Mouse (Mus musculus): Measurements from ENCODE around the gene Lrrc27. TPM values are rescaled to one million over a fixed set of nuclear protein-coding genes. Genes with fewer than 3 reads are reported as not detected.

Lrrc27 gene
- 2.7 and 3.4 TPM in 2 replicates for polyA plus RNA-seq (2016; fragmentation: Nextera tagmentation; extraction: Ambion mirVana)

DNA sequence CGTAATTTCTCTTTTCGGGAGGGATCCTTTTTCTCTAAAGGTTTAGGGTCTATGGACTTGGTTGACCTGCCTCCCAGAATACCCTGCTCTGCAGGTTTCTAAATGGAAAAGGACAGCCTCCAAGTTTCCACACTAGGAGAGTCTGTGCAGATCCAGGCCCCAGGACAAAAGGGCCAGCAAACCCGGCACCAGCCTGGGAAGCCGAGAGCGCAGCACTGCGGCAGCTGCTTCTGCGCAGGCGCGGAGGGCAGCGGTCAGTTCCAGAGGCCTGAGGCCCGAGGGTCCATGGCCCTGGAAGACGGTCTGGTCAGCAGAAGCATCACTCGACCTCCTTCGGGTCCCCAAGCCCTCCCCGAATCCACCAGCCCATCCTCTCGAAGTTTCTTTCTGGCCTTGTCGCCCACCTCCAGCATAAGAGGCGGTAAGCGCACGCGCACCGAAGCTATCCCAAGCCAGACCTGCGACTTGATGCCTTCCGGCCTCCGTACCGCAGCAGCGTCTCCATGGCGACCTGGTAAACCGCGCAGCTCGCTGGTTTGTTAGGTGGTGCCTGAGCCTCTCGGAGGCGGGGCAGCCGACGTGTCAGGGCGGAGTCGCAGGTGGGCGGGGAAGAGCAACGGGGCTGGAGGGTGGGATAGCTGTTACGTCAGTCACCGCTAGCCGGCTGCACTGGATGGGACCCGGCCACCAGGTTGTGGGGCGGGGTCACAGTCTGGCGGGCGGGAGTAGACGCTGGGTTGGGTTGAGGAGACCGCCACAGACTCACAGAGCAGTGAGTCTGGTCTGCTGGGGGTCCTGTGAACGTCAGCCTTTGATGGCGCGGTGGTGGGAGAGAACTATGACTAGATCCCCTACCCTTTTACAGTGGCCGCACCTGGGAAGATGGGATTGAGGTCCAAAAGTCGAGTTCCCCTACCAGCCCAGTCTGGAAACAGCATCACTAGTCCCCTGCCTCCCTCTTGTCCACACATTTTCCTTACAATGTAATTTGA is at the start of gene Lrrc27, which contains the start of gene Stk32c:
TSS of gene Lrrc27 (plus strand) at position 235 of the 992 bp plus-strand sequence.
TSS of gene Stk32c (minus strand) at position 554 of the 992 bp plus-strand sequence.
- 2% methylated on average over 53 of the region's 53 CpGs for WGBS
- Histone ChIP-seq H3K4me3 (peak within 1 kb of the TSS; percentile 52), H3K4me1 (replicated peaks) (peaks cover 14% of the 10 kb centered on the region), H3K36me3 (no peaks in the 10 kb centered on the region), H3K9me3 (replicated peaks) (no peaks in the 10 kb centered on the region), H3K9ac (peak within 1 kb of the TSS; percentile 70), H3K4me2 (peak within 1 kb of the TSS; percentile 79), H3K27me3 (replicated peaks) (no peaks in the 10 kb centered on the region), H3K27ac (ENCODE audit: poor library complexity, severe bottlenecking) (peak within 1 kb of the TSS; percentile 58)
- peak; percentile 98 for ATAC-seq (ENCODE audit: insufficient number of reproducible peaks, low FRiP score)

DNA sequence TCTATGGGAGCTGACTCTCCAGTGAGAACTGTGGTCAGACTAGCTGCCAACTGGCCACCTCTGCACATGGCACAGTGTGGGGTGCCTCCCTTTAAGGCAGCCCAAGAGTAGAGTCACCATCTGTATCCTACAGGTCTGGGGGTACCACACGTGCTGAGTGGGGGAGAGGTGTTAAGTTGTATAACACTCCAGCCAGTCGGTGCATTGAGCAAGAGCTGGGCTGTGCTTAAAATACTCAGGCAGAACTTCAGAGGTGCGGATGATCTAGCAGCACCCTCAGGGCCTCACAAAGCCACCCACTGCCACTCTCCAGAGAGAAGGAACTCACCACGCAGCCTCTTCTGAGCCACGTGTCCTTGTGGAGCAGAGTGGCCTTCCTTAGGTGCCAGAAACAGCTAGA is 48.4 kb upstream of the Lrrc27 start:
- Histone ChIP-seq H3K4me1 (replicated peaks) (no peaks in the 10 kb centered on the region), H3K4me2 (no peak overlapping the region), H3K9me3 (replicated peaks) (peaks cover 25% of the 10 kb centered on the region; the same call in 1 of the 2 replicates), H3K27me3 (replicated peaks) (0 out of 2 replicates have a peak, but pooled peaks cover 10% of the 10 kb centered on the region), H3K27ac (ENCODE audit: poor library complexity, severe bottlenecking) (no peak overlapping the region), H3K9ac (no peak overlapping the region), H3K36me3 (no peaks in the 10 kb centered on the region), H3K4me3 (no peak overlapping the region)
- no peak for ATAC-seq (ENCODE audit: insufficient number of reproducible peaks, low FRiP score)
- WGBS, result 60% methylated on average over 5 of the region's 5 CpGs

DNA sequence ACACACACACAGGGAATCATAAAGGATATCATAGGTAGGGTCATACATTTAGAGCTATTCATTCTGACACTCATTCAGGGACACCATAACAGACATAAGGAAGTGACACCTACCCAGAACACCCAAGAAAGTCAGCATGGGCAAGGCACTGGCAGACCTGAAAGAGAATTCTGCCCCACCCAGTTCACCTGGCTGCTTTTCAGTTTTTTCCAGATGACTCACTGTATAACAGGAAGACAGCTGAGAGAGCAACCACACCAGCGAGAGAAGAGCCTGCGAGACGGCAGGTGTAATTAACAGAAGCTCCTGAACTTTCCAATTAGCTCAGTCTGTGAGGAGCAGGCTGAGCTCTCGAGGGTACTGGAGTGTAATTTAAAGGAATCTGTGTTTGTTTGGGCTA is 43.6 kb upstream of the Lrrc27 start:
- peaks cover 8% of the 10 kb centered on the region for H3K27me3 ChIP-seq (replicated peaks)
- WGBS, result 74% methylated on average over 4 of the region's 4 CpGs
- H3K36me3 ChIP-seq, result no peaks in the 10 kb centered on the region
- no peak overlapping the region for H3K4me3 ChIP-seq
- H3K27ac ChIP-seq (ENCODE audit: poor library complexity, severe bottlenecking), result no peak overlapping the region
- no peak overlapping the region for H3K4me2 ChIP-seq
- H3K9me3 ChIP-seq (replicated peaks), result peaks cover 19% of the 10 kb centered on the region; the same call in 1 of the 2 replicates
- no peaks in the 10 kb centered on the region for H3K4me1 ChIP-seq (replicated peaks)
- ATAC-seq (ENCODE audit: insufficient number of reproducible peaks, low FRiP score), result no peak
- no peak overlapping the region for H3K9ac ChIP-seq

DNA sequence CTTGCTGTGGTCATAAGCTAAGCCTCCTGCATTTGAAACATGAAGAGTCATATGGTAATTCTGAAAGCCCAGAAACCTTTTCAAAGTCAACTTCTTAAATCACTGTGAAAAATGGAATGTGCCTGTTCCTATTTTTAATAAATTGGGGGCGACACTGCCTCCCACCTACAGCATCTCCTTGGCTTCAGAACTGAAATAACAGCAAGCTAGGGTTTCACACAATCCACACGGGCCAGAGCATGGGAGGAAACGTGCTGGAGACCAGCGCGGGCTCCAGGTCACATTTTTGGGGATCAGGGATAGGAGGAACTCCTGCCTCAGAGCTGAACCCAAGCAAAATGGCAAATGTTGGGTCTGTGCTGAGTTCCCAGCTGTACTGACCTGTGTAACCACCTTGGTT is 33.5 kb upstream of the Lrrc27 start:
- H3K4me3 ChIP-seq, result no peak overlapping the region
- WGBS, result 79% methylated on average over 5 of the region's 5 CpGs
- no peak for ATAC-seq (ENCODE audit: insufficient number of reproducible peaks, low FRiP score)
- H3K9ac ChIP-seq, result no peak overlapping the region
- peaks cover 14% of the 10 kb centered on the region for H3K27me3 ChIP-seq (replicated peaks)
- no peaks in the 10 kb centered on the region for H3K4me1 ChIP-seq (replicated peaks)
- no peaks in the 10 kb centered on the region for H3K36me3 ChIP-seq
- H3K4me2 ChIP-seq, result no peak overlapping the region
- H3K9me3 ChIP-seq (replicated peaks), result no peaks in the 10 kb centered on the region
- no peak overlapping the region for H3K27ac ChIP-seq (ENCODE audit: poor library complexity, severe bottlenecking)

DNA sequence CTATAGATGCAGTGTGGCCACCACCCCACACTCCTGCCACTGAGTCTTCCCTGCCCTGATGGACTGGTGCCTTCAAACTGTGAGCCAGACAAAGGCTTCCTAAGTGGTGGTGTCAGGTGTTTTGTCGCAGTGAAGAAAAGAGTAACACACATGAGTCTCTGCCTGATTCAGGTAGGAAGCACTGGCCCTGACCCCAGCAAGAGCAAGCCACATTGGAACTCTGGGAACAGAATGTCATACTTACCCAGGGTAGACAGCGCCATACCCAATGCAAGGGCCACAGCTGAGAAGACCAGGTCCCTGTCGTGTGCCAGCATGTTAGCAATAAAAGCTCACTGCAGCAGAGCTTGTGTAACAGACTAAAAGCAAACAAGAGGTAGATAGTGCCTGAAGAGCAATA is 32.7 kb upstream of the Lrrc27 start:
- no peaks in the 10 kb centered on the region for H3K4me1 ChIP-seq (replicated peaks)
- no peak overlapping the region for H3K4me2 ChIP-seq
- no peak overlapping the region for H3K9ac ChIP-seq
- H3K36me3 ChIP-seq, result no peaks in the 10 kb centered on the region
- H3K27me3 ChIP-seq (replicated peaks), result peaks cover 15% of the 10 kb centered on the region
- no peak overlapping the region for H3K4me3 ChIP-seq
- no peak for ATAC-seq (ENCODE audit: insufficient number of reproducible peaks, low FRiP score)
- WGBS, result 82% methylated on average over 3 of the region's 3 CpGs
- H3K27ac ChIP-seq (ENCODE audit: poor library complexity, severe bottlenecking), result no peak overlapping the region
- H3K9me3 ChIP-seq (replicated peaks), result no peaks in the 10 kb centered on the region

DNA sequence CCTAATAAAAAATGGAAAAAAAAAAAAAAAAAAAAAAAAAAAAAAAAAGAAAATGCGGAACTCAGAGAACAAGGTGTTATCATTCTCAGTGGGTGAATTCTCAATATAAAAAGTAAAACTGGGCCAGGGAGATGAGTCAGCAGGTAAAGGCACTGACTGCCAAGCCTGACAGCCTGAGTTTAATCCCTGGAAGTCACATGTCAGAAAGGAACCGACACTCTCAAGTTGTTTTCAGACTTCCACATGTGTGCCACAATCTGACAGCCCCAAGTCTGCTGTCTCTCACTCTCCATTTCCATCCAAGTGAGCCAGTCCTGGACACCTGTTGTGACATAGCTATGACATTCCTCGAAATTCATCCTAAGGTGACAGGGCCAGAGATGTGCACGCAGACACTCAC is 28.4 kb upstream of the Lrrc27 start:
- Histone ChIP-seq H3K27ac (ENCODE audit: poor library complexity, severe bottlenecking) (no peak overlapping the region), H3K9me3 (replicated peaks) (peaks cover 6% of the 10 kb centered on the region), H3K27me3 (replicated peaks) (peaks cover 44% of the 10 kb centered on the region), H3K4me1 (replicated peaks) (peaks cover 8% of the 10 kb centered on the region), H3K9ac (no peak overlapping the region), H3K36me3 (no peaks in the 10 kb centered on the region), H3K4me2 (no peak overlapping the region), H3K4me3 (no peak overlapping the region)
- WGBS, result 78% methylated on average over 4 of the region's 4 CpGs
- ATAC-seq (ENCODE audit: insufficient number of reproducible peaks, low FRiP score), result no peak

DNA sequence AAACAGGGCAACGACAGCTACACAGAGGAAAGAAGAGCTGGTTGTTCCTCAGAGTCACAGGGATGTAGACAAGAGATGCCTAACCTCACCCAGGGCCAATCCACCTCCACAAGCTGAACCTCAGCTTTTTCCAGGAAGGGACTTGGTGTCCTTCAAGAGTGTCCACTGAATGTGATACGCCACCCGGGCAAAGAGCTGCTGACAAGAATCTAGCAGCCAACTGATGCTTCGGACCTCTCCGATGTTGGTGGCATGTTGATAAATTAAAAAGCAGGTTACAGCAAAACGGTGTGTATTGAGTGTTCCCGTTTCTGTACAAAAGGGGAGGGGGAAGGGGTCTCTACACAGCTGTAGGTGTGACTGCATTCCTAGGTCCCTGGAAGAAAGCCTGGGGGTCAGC is 27.9 kb upstream of the Lrrc27 start:
- H3K9ac ChIP-seq, result no peak overlapping the region
- WGBS, result 81% methylated on average over 7 of the region's 7 CpGs
- no peaks in the 10 kb centered on the region for H3K36me3 ChIP-seq
- no peak overlapping the region for H3K4me3 ChIP-seq
- H3K27ac ChIP-seq (ENCODE audit: poor library complexity, severe bottlenecking), result no peak overlapping the region
- peaks cover 47% of the 10 kb centered on the region for H3K27me3 ChIP-seq (replicated peaks)
- peaks cover 6% of the 10 kb centered on the region for H3K9me3 ChIP-seq (replicated peaks)
- H3K4me1 ChIP-seq (replicated peaks), result peaks cover 8% of the 10 kb centered on the region
- no peak overlapping the region for H3K4me2 ChIP-seq
- ATAC-seq (ENCODE audit: insufficient number of reproducible peaks, low FRiP score), result no peak

DNA sequence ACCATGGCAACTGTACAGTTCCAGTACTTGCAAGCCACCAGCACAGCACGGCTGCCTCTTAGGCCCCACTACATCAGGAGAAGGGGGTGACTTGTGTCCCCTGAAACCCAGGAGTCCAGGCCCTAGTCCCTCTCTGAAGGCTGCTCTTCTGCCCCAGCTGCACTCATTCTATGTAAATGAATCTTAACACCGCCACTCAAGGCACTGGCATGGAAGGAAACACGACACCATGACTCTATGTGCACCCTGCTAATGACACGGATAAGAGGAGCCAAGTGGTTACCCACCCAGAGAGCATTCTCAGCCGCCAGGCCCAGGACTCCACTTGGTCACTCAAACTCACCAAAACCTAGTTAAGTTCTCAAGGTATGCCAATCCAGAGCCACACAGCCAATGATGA is 26.8 kb upstream of the Lrrc27 start:
- no peak for ATAC-seq (ENCODE audit: insufficient number of reproducible peaks, low FRiP score)
- Histone ChIP-seq H3K4me1 (replicated peaks) (peaks cover 8% of the 10 kb centered on the region), H3K9ac (no peak overlapping the region), H3K36me3 (no peaks in the 10 kb centered on the region), H3K9me3 (replicated peaks) (peaks cover 11% of the 10 kb centered on the region), H3K4me3 (no peak overlapping the region), H3K27me3 (replicated peaks) (peaks cover 56% of the 10 kb centered on the region), H3K4me2 (no peak overlapping the region), H3K27ac (ENCODE audit: poor library complexity, severe bottlenecking) (no peak overlapping the region)
- WGBS, result 41% methylated on average over 5 of the region's 5 CpGs

DNA sequence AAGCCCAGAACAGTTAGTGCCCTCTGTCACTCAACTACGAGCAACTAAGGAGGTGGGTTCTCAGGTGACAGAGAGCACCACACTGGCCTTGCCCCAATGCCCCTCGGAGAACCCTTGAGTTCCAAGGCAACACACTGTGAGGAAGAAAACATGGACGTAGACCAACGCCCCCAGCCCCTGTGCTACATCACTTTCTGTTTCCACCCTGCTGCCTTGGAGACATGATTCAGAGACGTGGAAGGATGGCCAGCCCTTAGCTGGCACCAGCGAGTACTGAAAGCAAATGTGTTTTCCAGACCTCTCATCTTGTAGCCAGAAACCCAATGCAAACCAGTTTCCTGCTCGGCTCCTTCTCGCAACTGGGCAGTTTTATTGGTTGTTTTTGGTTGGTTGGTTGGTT is 26.4 kb upstream of the Lrrc27 start:
- ATAC-seq (ENCODE audit: insufficient number of reproducible peaks, low FRiP score), result no peak
- Histone ChIP-seq H3K27me3 (replicated peaks) (peaks cover 53% of the 10 kb centered on the region), H3K9ac (no peak overlapping the region), H3K4me1 (replicated peaks) (peaks cover 8% of the 10 kb centered on the region), H3K4me3 (no peak overlapping the region), H3K4me2 (no peak overlapping the region), H3K9me3 (replicated peaks) (peaks cover 11% of the 10 kb centered on the region), H3K27ac (ENCODE audit: poor library complexity, severe bottlenecking) (no peak overlapping the region), H3K36me3 (no peaks in the 10 kb centered on the region)
- 71% methylated on average over 8 of the region's 8 CpGs for WGBS

DNA sequence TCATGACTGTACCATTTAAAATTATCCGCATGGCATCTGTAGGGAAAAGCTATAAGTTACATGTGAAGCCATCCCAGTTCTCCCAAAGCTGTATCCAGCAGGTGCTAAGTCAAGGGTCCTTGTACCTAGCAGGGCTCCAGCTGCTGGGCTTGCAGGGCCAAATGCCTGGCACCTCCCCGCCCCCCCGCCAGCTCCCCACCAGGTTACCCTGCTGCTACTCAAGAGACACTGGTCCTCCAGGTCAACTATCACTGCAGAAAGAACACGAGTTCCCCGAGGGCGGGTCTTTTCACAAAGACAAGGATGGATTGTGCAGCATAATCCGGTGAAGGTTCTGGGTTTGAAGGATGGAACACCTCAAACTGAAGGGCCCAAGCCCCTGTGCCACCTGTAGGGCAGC is 25.5 kb upstream of the Lrrc27 start:
- no peak for ATAC-seq (ENCODE audit: insufficient number of reproducible peaks, low FRiP score)

DNA sequence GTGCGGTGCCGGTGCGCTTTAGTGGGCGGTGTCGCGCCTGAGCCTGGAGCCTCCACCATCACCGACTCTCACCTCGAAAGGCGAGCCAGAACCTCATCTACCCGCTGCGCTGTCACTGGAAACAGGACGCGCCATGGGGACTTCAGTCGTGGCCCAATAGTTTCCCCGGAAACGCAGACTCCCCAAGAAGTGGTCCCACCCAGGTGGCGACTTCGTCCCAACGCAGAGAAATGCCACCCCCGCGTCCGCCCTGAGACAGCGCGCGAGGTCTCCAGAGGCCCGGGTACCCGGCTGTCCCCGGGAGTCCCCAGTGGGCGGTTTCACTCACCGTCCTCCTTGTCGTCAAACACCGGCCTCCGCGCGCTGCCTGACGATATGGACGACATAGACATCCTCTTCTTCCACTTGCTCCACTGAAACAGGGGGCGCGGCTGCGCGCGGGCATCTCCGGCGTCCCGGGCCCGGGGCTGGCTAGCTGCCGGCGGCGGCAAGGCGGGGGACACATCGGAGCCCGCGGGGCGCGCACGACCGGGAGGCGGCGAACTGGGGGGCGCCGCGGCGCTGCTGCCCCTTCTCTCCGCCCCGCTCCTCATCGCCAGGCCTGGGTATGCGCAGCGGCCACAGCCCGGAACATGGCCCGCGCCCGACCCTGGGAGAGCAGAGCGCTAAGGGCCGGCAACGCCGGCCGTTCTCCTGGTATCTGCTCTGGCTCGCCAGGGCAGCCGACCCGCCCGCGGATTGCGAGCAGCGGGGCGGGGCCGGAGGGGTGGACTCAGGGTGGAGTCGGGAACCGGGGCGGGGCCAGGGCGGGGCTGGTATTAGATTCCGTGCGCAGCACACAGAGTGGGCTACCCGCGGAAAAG is 24.8 kb upstream of the Lrrc27 start:
- Histone ChIP-seq H3K27me3 (replicated peaks) (peaks cover 53% of the 10 kb centered on the region), H3K36me3 (no peaks in the 10 kb centered on the region), H3K4me3 (peak overlapping the region; percentile 64), H3K4me1 (replicated peaks) (peaks cover 8% of the 10 kb centered on the region), H3K9me3 (replicated peaks) (peaks cover 11% of the 10 kb centered on the region), H3K9ac (peak overlapping the region; percentile 65), H3K4me2 (peak overlapping the region; percentile 96), H3K27ac (ENCODE audit: poor library complexity, severe bottlenecking) (no peak overlapping the region)
- WGBS, result under 1% methylated on average over 88 of the region's 94 CpGs
- peak; percentile 93 for ATAC-seq (ENCODE audit: insufficient number of reproducible peaks, low FRiP score)

More for the DNA sequence above, 25.5 kb upstream of the Lrrc27 start:
- Histone ChIP-seq H3K4me3 (peak overlapping the region; percentile 64), H3K4me1 (replicated peaks) (peaks cover 8% of the 10 kb centered on the region), H3K4me2 (peak overlapping the region; percentile 96), H3K9ac (no peak overlapping the region), H3K36me3 (no peaks in the 10 kb centered on the region), H3K27me3 (replicated peaks) (peaks cover 53% of the 10 kb centered on the region), H3K27ac (ENCODE audit: poor library complexity, severe bottlenecking) (no peak overlapping the region), H3K9me3 (replicated peaks) (peaks cover 11% of the 10 kb centered on the region)
- 31% methylated on average over 7 of the region's 7 CpGs for WGBS

All from heart, embryonic 12.5 days (tissue).